Mouse (Mus musculus): Measurements from ENCODE around the gene Htra3. TPM values are rescaled to one million over a fixed set of nuclear protein-coding genes. Genes with fewer than 3 reads are reported as not detected.

The Htra3 gene
- total and polyA plus RNA-seq, 2 experiments from 2014 or later: 17.2 to 49.5 TPM

DNA sequence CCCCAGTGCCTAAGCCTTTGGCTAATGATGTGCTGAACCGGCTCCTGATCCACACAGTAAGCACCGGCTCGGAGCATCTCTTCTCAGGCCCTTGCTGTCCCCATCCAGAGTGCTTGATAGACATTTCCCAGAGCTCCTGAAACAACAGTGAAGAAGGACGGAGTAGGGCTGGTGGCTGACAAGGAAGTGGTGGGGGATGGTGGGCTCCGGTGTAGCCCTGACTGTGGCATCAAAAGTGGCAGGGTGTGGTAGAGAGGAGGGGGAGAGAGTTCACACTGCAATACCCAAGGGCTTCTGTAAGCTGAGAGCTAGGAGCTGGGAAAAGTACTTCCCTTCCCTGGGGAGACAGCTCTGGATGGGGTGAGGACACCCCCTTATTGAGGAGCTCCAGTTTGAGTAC is 47.8 kb downstream of the Htra3 start:
- Histone ChIP-seq H3K27ac (ENCODE audit: low read depth) (no peak overlapping the region), H3K9me3 (replicated peaks; ENCODE audit: control insufficient read depth, low read length) (no peaks in the 10 kb centered on the region), H3K4me3 (ENCODE audit: low read depth, low read length) (no peak overlapping the region), H3K36me3 (replicated peaks; ENCODE audit: control insufficient read depth, insufficient read depth, low read length) (no peaks in the 10 kb centered on the region), H3K4me1 (ENCODE audit: control insufficient read depth, insufficient read depth) (peaks cover 6% of the 10 kb centered on the region; the same call in 1 of the 2 replicates), H3K9ac (replicated peaks; ENCODE audit: low read depth, low read length) (no peak overlapping the region), H3K4me2 (ENCODE audit: low read depth, low read length) (no peak overlapping the region), H3K27me3 (ENCODE audit: control insufficient read depth, insufficient read depth, low read length) (no peaks in the 10 kb centered on the region)
- no peak for ATAC-seq (ENCODE audit: insufficient read depth, low read depth)
- no peak for DNase-seq (ENCODE audit: low spot score)
- no peak for TF ChIP-seq CTCF (IDR thresholded peaks at IDR 0.05; ENCODE audit: low read depth)
- TF ChIP-seq EP300 (IDR thresholded peaks at IDR 0.05; ENCODE audit: low read depth): no peak
- 49% methylated on average over 5 of the region's 5 CpGs for WGBS

- no peaks in the 10 kb centered on the region for H3K27me3 ChIP-seq (ENCODE audit: control insufficient read depth, insufficient read depth, low read length)
- 88% methylated on average over 3 of the region's 3 CpGs for WGBS
- no peak for ATAC-seq (ENCODE audit: insufficient read depth, low read depth)
- no peak overlapping the region for H3K4me3 ChIP-seq (ENCODE audit: low read depth, low read length)
- no peaks in the 10 kb centered on the region for H3K36me3 ChIP-seq (replicated peaks; ENCODE audit: control insufficient read depth, insufficient read depth, low read length)
- H3K27ac ChIP-seq (ENCODE audit: low read depth): no peak overlapping the region
- no peak overlapping the region for H3K9ac ChIP-seq (replicated peaks; ENCODE audit: low read depth, low read length)
- DNase-seq (ENCODE audit: low spot score): no peak
- no peak overlapping the region for H3K4me2 ChIP-seq (ENCODE audit: low read depth, low read length)
- H3K9me3 ChIP-seq (replicated peaks; ENCODE audit: control insufficient read depth, low read length): no peaks in the 10 kb centered on the region
- TF ChIP-seq CTCF (IDR thresholded peaks at IDR 0.05; ENCODE audit: low read depth) (no peak), EP300 (IDR thresholded peaks at IDR 0.05; ENCODE audit: low read depth) (no peak)
- H3K4me1 ChIP-seq (ENCODE audit: control insufficient read depth, insufficient read depth): peaks cover 6% of the 10 kb centered on the region; the same call in 1 of the 2 replicates
Observed at GRCm38 (mm10) chr5:35631224-35631623, 48.4 kb downstream of the Htra3 start.

- no peak overlapping the region for H3K9ac ChIP-seq (replicated peaks; ENCODE audit: low read depth, low read length)
- 90% methylated on average over 1 of the region's 1 CpGs for WGBS
- no peaks in the 10 kb centered on the region for H3K36me3 ChIP-seq (replicated peaks; ENCODE audit: control insufficient read depth, insufficient read depth, low read length)
- H3K9me3 ChIP-seq (replicated peaks; ENCODE audit: control insufficient read depth, low read length): no peaks in the 10 kb centered on the region
- no peak for DNase-seq (ENCODE audit: low spot score)
- no peak for ATAC-seq (ENCODE audit: insufficient read depth, low read depth)
- H3K4me1 ChIP-seq (ENCODE audit: control insufficient read depth, insufficient read depth): peaks cover 4% of the 10 kb centered on the region; the same call in 1 of the 2 replicates
- H3K4me2 ChIP-seq (ENCODE audit: low read depth, low read length): no peak overlapping the region
- TF ChIP-seq EP300 (IDR thresholded peaks at IDR 0.05; ENCODE audit: low read depth) (no peak), CTCF (IDR thresholded peaks at IDR 0.05; ENCODE audit: low read depth) (no peak)
- no peak overlapping the region for H3K4me3 ChIP-seq (ENCODE audit: low read depth, low read length)
- no peaks in the 10 kb centered on the region for H3K27me3 ChIP-seq (ENCODE audit: control insufficient read depth, insufficient read depth, low read length)
- no peak overlapping the region for H3K27ac ChIP-seq (ENCODE audit: low read depth)
Observed at GRCm38 (mm10) chr5:35630706-35631105, 48.9 kb downstream of the Htra3 start.

GRCm38 (mm10) chr5:35629333-35629732 is 50.2 kb downstream of the Htra3 start:
- Histone ChIP-seq H3K4me2 (ENCODE audit: low read depth, low read length) (no peak overlapping the region), H3K4me3 (ENCODE audit: low read depth, low read length) (no peak overlapping the region), H3K27ac (ENCODE audit: low read depth) (no peak overlapping the region), H3K9ac (replicated peaks; ENCODE audit: low read depth, low read length) (no peak overlapping the region), H3K36me3 (replicated peaks; ENCODE audit: control insufficient read depth, insufficient read depth, low read length) (no peaks in the 10 kb centered on the region), H3K9me3 (replicated peaks; ENCODE audit: control insufficient read depth, low read length) (no peaks in the 10 kb centered on the region), H3K4me1 (ENCODE audit: control insufficient read depth, insufficient read depth) (no peaks in the 10 kb centered on the region), H3K27me3 (ENCODE audit: control insufficient read depth, insufficient read depth, low read length) (no peaks in the 10 kb centered on the region)
- no peak for ATAC-seq (ENCODE audit: insufficient read depth, low read depth)
- no peak for TF ChIP-seq EP300 (IDR thresholded peaks at IDR 0.05; ENCODE audit: low read depth)
- peak; percentile 16; the same call in 1 of the 2 replicates for TF ChIP-seq CTCF (IDR thresholded peaks at IDR 0.05; ENCODE audit: low read depth)
- no peak for DNase-seq (ENCODE audit: low spot score)

DNA sequence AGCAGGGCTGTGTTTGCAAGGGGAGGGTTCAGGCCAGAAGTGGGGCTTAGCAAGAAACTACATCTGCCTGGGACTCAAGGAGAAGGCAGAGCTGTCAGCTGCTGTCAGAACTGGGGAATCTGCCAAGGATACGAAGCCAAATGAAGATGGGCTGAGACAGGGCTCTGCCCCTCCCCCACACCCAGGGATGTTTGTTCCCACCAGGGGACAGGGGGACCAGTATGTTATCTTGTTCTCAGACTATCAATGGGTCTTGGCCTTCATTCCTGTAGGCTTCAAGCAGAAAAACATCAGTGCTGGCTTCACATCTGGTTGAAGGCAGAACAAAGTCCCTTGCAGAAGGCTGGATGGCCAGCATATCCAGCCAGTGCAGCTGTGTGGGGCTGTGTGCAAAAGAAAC is 50.9 kb downstream of the Htra3 start:
- no peaks in the 10 kb centered on the region for H3K27me3 ChIP-seq (ENCODE audit: control insufficient read depth, insufficient read depth, low read length)
- H3K9ac ChIP-seq (replicated peaks; ENCODE audit: low read depth, low read length): no peak overlapping the region
- no peaks in the 10 kb centered on the region for H3K9me3 ChIP-seq (replicated peaks; ENCODE audit: control insufficient read depth, low read length)
- H3K36me3 ChIP-seq (replicated peaks; ENCODE audit: control insufficient read depth, insufficient read depth, low read length): no peaks in the 10 kb centered on the region
- no peak for TF ChIP-seq CTCF (IDR thresholded peaks at IDR 0.05; ENCODE audit: low read depth)
- no peak for TF ChIP-seq EP300 (IDR thresholded peaks at IDR 0.05; ENCODE audit: low read depth)
- no peak overlapping the region for H3K4me2 ChIP-seq (ENCODE audit: low read depth, low read length)
- no peaks in the 10 kb centered on the region for H3K4me1 ChIP-seq (ENCODE audit: control insufficient read depth, insufficient read depth)
- H3K4me3 ChIP-seq (ENCODE audit: low read depth, low read length): no peak overlapping the region
- WGBS: 63% methylated on average over 1 of the region's 1 CpGs
- no peak overlapping the region for H3K27ac ChIP-seq (ENCODE audit: low read depth)
- no peak for DNase-seq (ENCODE audit: low spot score)
- ATAC-seq (ENCODE audit: insufficient read depth, low read depth): peak; percentile 25; the same call in 1 of the 2 replicates

DNA sequence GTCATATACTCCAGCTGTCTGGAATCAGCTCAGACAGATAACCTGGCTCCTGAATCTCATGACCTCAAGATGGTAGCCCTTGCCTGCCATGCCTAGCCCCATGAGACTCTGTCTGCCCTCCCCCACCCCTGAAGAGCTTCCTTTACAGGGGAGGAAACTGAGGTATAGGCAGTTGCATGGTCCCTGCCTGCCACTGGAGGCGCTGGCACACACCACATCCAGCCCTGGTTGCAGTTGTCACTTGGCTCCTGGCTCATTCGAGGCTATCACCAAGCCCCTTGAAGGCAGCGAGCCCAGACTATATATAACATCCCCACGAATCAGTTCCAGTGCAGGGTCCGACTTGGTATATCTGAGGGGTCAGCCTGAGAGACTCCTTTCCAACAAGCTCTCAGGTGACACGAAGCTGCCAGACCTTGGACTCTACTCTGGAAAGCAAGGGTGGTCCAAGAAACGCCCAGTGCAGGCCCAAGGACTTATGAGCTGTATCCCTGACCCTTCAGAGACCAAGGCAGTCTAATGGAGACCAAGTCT is 52.2 kb downstream of the Htra3 start:
- H3K27ac ChIP-seq (ENCODE audit: low read depth): no peak overlapping the region
- 40% methylated on average over 7 of the region's 7 CpGs for WGBS
- H3K4me2 ChIP-seq (ENCODE audit: low read depth, low read length): no peak overlapping the region
- no peaks in the 10 kb centered on the region for H3K27me3 ChIP-seq (ENCODE audit: control insufficient read depth, insufficient read depth, low read length)
- DNase-seq (ENCODE audit: low spot score) (no peak), ATAC-seq (ENCODE audit: insufficient read depth, low read depth) (no peak)
- H3K36me3 ChIP-seq (replicated peaks; ENCODE audit: control insufficient read depth, insufficient read depth, low read length): no peaks in the 10 kb centered on the region
- no peaks in the 10 kb centered on the region for H3K9me3 ChIP-seq (replicated peaks; ENCODE audit: control insufficient read depth, low read length)
- H3K4me3 ChIP-seq (ENCODE audit: low read depth, low read length): no peak overlapping the region
- H3K9ac ChIP-seq (replicated peaks; ENCODE audit: low read depth, low read length): no peak overlapping the region
- TF ChIP-seq CTCF (IDR thresholded peaks at IDR 0.05; ENCODE audit: low read depth) (peak; percentile 40), EP300 (IDR thresholded peaks at IDR 0.05; ENCODE audit: low read depth) (no peak)
- H3K4me1 ChIP-seq (ENCODE audit: control insufficient read depth, insufficient read depth): no peaks in the 10 kb centered on the region
